Mouse (Mus musculus) Muller cell, postnatal 12 days (primary cell): ENCODE results near the gene Atp1b1.

Source experiments
- DNase-seq: peaks from one replicate; pipeline ENCODE4 v3.0.0-alpha.2; 2015; ENCODE audit errors: inconsistent ontology term

Gene Atp1b1

DNA sequence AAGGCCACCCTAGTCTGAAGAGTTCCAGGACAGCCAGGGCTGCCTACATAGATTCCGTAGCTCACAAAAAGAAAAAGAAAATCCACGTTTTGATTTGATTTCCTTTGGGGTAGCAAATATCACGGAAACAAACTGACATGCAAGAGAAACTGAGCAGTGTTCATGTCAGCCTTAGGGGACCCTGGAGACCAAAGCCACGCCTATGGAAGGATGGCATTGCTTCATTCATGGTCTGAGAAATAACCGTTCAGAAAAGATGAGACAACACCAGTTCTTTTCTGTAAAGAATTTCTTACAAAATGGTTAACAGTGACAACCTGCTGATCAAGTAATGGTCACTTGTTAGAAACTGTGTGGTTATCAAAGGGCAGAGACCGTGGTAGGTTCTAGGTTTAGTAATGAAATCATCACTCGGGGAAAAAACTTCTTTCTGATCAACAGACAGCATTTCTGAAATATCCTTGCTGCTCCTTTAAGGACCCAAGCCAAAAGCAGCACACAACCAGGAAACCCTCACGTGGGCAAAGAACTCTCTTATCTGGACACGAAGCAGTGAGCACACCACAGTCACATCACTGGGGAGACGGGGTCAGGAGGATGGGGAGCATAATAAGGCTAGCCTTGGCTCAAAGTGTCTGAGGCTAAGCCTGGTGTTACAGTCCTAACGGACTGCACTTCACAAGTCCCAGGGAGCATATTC is 17.3 kb downstream of the Atp1b1 start:
- DNase-seq: no peak

DNA sequence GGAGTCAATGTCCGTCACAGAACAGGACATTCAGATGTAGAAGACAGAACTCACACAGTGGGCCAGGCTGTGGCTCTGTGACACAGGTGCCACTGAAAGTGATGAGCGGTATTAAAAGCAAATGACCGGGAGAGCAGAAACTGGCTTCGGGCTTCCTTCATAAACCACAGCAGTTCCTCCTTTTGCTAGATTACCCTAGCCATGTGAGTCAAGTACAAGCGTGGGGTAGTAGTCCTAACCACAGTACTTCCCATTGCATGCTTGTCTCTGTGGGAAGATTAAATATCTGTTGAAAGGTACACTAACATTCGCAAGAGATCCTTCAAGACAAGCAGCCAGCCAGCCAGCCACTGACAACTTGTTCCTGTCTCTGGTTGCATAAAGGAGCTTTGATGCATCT is 17.9 kb downstream of the Atp1b1 start:
- DNase-seq: no peak

DNA sequence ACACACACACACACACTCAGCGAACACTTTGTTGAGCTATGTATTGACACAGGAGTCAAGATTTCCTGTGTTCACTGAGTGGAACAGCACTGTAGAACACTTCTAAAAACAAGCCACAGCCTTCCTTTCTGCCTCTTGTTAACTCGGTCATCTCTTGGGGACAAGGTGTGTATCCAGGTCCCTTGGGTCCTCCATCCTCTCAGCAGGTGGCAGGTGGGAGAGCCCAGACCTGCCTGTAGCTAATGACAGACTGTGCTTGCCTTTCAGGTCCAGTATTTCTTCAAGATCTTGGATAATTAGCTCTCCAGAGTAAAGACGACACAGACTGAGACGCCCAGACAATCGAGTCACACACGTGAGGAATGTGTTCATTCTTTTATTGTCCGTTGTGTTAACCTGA is 21.4 kb downstream of the Atp1b1 start:
- no peak for DNase-seq

DNA sequence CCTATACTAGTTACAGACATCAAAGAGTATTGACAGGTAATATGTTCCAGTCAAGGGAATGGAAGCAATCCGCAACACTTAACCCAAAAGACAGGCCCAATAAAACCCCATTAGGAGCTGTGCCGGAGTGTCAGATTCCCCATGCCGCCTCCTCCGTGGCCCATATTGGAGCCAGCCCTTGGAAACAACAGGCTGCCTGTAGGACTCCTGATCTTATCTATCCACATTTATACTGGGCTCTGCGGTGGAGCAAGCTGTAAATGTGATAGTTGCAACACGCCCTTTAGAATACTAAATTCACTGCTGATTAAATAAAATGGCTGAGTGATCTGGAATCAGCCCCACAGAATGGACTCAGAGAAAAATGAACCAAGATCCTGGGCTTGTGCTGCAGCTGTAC is 24.1 kb downstream of the Atp1b1 start:
- DNase-seq: no peak

DNA sequence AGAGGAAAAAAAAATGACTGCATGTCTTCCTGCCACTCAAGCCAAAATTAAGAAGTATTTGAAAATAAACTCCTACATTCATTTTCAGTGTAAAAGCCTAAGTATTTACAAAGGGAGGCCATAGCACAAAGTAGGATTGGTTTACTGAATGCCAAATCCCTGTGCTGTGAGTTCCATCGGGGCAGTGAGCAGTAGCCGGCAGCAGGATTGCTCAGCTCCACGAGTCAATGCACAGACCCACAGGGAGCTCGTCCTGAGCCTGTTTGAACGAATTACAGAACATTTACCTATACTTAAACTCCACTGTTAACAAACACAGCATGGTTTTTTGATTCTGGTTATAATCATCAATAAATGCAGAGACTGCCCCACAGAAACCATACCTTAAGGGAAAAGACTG is 25.5 kb downstream of the Atp1b1 start:
- DNase-seq: no peak

DNA sequence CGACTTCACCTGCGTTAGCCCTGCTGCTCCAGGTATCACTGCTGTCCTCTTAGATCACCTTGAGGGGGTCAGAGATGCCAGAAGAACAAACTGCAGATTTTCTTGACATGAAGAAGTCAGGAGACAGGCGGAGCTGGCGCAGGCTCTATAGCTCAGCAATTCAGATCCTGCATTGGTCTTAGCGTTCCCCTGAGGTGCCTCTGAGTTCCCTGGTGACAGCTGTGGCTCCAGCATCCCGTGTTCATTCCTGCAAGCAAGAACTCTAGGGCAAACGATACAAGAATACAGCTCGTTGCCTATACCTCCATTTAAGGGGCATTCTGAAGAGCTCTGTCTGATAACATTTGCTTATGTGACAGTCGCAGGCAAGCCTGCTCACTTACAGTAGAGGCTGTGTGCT is 29.5 kb downstream of the Atp1b1 start:
- DNase-seq: no peak

DNA sequence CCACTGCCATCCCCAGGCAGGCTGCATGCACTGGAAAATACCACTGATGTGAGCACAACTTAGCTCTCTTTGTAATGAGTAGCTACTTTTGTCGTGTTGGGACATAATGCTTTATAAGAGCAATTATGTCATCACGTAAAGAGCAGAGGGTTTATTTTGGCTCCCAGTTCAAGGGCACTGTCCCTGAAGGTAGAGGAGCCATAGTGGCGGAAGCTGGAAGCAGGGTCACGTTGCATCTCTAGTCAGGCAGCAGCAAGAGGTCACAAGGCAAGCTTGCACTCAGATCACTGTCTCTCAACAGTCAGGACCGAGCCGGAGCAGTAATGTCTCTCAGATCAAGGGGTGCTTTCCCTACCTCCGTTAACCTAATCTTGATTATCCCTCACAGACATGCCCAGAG is 30.4 kb downstream of the Atp1b1 start:
- no peak for DNase-seq

DNA sequence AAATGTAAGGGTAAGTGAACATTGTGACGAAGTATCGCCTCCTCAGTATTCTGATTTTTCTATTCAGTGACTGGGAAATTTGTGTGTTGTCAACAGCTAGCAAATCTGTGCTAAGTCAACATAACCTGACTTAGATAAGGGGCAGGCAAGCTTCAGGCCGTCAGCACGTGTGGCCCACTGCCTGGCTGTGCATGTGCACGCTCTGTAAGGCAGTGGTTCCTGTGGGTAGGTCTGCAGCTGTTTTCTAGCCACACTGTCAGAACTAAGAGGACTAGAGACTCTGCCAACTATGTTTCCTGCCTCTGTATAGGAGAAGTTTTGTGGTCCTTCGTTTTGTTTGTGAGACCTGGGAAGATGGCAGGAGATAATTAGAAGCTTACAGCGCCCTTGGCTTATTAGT is 31.9 kb downstream of the Atp1b1 start:
- DNase-seq: no peak

DNA sequence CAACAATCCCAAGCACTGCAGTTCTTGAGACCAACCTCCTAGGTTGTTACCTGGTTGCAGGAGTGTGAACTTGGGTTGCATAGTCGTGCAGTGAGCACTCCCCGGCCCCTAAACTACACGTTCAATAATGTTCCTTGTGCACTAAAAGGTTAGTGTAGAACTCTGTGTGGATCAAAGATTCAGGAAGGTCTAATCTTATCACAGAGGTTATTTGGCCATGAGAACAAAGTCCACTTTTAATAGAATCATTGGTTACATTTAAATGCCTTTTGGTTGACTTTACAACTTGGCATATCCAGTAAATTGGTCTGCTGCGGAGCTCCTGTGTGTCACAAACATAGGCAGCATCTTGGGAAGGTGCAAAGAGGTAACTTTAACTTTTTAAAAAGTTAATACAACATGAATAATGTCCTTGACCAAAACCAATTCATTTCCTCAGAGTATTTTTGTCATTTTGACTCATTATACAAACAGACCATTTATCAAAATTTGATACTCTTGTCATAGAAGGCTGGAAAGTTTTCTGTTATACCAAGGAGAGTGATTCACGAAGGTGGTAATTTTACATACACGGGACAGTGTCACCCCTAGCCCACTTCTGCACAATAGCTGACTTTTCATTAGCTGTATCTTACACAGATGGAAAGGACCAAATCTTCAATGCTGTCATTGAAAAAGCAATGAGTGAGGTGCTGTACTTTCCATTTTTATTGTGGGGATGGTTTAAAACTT is 37.4 kb downstream of the Atp1b1 start:
- no peak for DNase-seq

DNA sequence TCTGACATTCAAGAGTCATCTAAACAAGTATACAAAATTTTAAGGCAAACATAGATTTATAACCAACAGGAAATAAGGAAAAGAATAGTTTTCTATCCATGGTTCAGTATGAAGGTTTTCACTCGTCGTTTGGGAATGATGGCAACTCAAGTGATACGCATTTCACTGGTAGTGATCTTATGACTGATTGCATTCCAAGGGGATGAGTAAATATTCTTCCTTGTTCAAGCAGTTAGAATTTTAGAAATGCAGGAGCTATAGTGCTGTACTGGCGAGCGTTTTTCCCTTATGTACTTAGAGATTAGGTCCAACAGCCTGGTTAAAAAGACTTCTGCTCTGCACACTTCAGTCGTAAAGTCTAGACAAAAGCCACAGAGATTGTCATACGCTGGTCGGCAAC is 38.8 kb downstream of the Atp1b1 start:
- DNase-seq: no peak

DNA sequence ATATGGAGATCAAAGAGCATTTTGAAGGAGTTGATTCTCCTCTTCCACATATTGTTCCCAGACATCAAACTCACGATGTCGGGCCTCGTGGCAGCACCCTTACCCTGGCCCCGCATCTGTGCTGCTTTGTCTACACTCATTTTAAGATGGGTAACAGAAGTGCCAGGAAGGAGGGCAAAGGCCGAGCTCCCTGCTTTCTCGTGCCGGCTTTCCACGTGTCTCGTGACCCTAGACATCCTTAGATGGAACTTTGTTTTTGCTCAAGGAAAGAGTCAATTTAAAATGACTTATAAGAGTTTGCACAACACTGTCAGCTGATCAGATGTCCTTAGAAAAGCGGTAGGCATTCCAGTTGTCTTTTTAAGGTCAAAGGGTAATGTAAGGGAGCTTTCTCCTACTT is 39.8 kb downstream of the Atp1b1 start:
- no peak for DNase-seq

DNA sequence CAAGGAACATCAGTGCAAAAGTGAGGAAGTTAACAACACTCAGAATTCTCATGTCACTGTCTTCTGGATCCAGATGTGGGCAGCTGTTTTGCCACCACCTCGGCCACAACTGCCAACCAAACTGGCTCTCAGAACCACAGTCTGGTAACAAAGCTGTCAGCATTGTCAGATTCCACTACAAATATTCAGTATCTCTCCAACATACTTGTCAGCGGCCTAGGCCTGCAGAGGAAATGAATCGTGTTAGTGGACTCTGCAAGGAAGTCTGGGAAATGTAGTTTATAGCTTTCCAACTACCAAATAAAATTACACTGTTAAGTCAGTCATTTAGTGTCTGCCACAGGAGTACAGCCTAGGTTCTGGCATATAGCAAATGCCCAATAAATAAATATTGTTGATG is 40.6 kb downstream of the Atp1b1 start:
- DNase-seq: no peak

DNA sequence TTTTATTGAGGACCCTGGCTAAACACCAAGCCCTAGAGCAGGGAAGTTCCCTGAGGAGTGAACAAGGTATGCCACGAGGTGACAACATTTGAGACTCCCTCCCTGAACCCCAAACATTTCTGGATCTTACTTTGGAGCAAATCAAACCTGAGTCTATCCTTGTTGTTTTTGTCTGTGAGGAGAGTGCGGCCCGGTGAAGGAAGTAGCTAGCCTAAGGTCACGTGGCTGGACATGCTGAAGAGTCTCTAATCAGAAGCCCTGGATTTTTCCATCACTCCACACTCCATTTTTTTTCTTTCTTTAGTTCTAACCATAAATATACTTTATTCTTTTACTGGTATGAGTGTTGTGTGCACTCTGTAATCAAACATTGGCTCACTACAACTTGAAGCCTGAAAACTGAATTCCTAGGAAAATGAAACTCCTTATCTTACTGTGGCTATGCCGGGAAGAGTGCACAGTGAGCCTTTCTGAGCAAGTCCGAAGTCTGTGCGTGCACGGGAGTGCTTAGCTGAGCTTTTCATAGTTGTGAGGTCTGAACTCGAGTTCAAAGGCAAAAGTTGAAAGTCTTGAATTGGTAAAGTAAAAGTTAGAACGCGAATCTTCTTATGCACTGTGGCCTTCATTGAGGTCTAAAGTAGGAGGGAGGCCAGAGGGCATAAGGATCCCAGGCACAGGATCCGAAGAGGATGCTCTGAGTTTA is 41.3 kb downstream of the Atp1b1 start:
- DNase-seq: no peak

DNA sequence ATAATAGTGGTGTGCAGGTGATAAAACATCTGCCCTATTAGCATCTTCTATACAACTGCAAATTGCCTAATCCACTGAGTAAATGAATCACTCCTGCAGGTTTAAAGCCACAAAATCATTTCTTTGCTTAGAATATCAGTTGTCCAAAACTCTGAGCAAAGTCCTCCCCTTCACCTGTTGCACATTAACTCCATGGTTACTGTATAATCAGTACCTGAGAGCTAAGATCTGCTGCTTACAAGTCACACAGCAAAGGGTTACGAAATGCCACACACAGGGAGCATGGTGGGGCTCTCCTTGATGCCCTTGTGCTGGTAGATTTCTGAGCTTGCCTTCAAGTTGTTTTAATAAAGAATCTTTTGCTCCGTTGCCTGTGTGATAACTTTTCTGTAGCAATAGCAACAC is 42.8 kb downstream of the Atp1b1 start:
- no peak for DNase-seq

DNA sequence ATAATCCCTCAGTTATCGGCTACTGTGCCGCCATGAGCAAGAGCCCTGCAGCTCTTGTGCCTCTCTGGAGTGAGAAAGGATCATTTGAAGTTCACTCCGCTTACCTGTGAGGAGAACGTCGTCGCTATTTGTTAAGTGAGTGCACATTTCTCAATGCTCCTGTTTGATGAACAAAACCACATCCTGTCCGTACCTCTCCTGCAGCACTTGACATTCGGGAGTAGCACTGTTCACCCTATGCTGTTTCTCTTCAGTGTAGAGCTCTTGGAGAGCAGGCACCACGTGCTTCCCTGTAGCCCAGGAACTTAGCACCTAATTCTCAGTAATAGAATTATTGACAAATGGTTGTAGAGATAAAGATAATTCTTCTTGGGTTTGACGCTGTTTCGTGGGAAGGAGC is 44.5 kb downstream of the Atp1b1 start:
- no peak for DNase-seq

DNA sequence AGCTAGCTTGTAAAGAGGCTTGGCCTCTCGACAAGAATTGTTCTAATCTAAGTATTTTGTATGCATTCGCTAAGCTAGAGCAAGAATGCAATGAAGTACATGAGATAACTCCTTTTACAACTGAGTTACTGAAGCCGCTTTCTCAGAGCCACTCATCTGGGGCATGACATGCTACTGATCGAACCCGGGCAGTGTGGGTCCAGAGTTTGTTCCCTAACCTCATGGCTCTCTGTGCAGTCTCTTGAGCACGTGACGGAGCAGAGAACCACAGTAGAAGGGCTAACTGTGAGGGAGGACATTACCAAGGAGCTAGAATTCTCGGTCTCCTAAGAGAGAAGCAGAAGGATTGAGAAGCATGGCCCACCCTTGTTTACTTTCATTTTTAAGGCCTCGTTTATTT is 45.2 kb downstream of the Atp1b1 start:
- DNase-seq: no peak

DNA sequence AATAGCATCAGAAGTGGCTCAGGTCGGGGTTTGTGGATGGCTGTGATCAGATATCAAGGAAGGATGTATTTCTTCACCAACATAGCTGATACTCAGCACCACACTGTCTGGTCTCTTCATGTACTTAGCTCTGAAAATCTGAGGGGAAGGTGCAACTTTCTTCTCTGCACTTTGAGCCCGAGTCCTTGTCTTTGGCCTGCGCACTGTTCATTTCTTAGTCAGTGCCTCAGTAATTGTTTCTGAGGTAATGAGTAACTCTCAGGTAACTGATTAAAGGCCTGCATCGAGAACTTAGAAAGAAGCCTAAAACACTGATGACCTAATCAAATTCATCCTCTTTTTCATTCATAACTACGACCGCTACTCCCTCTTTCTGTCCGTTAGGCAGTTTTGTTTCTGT is 46.8 kb downstream of the Atp1b1 start:
- DNase-seq: no peak

DNA sequence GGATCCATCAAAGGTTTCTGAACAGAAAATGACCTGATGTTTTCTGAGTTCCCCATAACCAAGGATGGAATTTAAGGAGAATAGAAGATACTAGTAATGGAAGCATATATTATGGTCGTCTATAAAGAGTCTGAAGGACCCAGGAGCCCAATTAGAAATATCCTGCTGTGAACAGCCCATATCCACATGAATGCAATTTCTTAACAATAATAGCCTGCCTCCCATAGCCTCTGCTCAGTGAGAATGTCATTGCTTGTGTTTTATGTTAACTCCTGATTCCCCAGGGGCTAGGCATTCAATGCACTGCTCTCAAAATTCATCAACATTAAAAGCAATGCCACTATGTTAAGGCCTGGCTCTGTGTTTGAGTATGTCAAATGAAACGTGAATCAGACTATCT is 49.5 kb downstream of the Atp1b1 start:
- no peak for DNase-seq

DNA sequence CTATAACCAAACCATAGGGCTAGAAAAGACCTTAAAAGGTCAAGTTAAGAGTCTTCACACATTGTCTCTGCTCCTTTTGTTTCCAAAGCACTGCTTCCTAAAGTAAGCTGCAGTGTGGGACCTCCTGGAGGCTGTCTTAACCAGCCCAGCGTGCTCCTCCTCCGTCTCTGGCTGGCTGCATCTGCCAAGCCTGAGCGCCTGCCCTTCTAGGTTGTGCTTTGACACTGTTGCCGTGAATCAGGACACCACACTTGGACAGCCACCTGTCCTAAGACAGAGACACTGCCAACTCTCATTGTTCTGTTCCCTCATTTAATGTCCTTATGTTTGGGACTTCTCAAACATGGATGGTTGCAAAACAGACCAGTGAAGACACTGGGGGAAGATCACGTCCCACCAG is 51.6 kb downstream of the Atp1b1 start:
- DNase-seq: no peak

DNA sequence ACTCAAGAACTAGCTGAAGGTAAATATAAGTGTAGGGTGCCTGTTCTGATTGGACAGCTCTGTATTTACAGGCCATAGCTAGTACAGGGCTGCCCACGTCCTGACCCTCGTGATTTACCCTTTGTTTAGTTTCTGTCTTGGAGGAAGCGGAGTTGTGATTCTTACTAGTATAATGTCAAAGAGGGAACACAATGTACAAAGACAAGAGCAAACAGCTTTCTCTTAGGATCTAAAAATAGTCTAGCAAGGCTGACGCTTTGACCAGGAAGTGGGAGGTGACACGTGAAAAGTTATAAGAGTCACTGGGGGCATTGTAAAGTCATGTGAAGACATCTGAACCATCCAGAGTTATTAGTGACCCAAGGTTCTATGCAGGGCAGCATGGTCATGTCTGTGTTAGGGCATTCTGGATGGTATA is 52.8 kb downstream of the Atp1b1 start:
- DNase-seq: no peak

DNA sequence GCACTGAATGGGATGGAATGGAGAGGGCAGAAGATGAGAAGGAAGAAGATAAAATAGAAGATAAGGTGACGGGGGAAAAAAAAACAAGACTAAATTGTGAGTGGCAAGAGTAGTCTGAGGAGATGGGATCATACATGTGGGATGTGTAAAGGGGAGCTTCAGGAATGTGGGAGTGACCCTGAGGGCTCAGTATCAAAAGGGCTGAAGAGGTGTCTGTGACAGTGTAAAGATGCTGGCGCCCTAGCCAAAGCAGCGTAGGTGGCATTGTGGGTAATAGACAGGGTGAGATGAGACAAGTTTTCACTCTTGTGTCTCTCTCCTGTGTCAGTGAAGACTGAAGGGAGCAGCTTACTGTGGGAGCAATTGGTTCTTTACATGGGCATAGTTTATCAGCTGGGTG is 58.6 kb downstream of the Atp1b1 start:
- no peak for DNase-seq

DNA sequence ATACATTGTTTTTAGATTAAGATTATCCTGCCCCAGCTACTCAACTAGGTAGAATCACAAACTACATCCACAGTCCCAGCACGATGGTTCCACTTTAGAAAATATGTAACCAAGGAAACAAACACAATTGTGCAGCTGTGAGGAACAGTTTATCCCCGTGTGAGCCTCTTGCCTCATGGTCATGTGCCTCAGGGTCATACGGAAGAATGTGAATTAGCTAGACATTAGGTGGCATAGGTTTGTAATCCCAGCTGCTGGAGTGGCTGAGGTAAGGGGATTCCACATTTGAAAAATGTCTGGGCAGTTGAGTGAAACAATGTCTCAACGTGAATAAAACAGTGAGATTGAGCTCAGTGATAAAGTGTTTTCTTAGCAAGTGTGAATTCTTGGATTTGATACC is 60.5 kb downstream of the Atp1b1 start:
- no peak for DNase-seq

DNA sequence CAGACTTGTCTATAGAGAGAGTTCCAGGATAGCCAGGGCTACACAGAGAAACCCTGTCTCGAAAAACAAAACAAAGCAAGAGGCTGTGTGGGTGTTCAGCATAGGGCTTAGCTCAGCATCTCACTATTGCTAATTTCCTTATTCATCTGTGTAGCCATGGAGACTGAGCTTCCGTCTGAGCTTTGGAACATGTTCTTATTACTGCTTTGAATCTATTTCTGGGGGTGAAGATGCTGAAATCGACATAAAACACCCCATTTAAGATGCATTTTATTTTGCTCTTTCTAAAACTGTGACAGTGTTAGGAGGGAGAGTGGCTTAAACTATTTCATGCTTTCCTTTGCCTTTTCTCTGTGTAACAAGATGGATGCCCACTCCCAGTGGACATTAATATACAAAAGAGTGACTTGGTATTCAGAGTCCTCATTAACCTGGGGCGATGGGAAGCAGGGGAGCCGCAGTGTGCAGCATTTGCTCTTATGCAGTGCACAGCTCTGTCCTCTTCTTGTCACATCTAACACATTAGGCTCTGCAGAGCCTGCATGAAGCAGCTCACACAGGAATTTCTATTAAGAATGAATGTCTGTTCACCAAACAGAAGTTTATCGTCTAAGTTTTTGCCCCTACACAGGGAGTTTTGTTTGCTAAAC is 62.9 kb downstream of the Atp1b1 start:
- no peak for DNase-seq
